Mouse (Mus musculus) thymus, postnatal 0 days (tissue): ENCODE measurements around the gene Hist2h2ab. TPM values are rescaled to one million over a fixed set of nuclear protein-coding genes. Genes with fewer than 3 reads are reported as not detected.
A peak's percentile ranks its signal among the peaks of the same experiment; 100 is the strongest.
"Not testable (repeated sequence)": the region's sequence is repeated elsewhere in the genome, so short reads cannot be mapped to it uniquely, and the experiment has no call there.

Experiments used
- DNase-seq: peaks from one replicate; pipeline ENCODE4 v3.0.0-alpha.2; 2015; ENCODE audit warnings: low spot score
- microRNA-seq: library from miRNA; unstranded; fragments of <30 nt; microRNA quantifications from one replicate; pipeline ENCODE4, GENCODE M21; 2016; ENCODE audit warnings: borderline number of aligned reads
- polyA plus RNA-seq: library from polyadenylated mRNA; unstranded; fragments of >200 nt; fragmentation: Nextera tagmentation; extraction: Ambion mirVana; gene quantifications from 2 replicates; pipeline ENCODE4 v1.2.1, GENCODE M21; 2015

Hist2h2ab gene
- polyA plus RNA-seq, 1 experiment from 2014 or later: 0.94 TPM

- DNase-seq: no peak
Observed at GRCm38 (mm10) chr3:96255926-96256593, 36.4 kb downstream of the Hist2h2ab start.

- DNase-seq: no peak
Observed at GRCm38 (mm10) chr3:96257190-96257589, 37.5 kb downstream of the Hist2h2ab start.

- DNase-seq: no peak
Observed at GRCm38 (mm10) chr3:96260220-96260619, 40.6 kb downstream of the Hist2h2ab start.

DNA sequence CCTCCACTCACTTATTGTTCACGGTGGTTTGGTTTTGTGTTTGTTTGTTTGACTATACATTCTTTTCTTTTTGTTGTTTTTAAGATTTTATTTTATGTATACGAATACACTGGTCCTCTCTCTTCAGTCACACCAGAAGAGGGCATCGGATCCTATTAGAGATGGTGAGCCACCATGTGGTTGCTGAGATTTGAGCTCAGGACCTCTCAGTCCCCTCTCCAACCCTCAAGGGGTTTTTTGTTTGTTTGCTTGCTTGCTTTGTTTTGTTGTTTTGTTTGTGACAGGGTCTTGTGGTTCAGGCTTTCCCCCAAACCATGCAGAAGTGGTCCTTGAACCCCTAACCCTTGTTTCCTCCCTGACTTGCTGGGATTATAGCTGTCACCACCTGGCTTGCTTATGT is 42.0 kb downstream of the Hist2h2ab start:
- no peak for DNase-seq

DNA sequence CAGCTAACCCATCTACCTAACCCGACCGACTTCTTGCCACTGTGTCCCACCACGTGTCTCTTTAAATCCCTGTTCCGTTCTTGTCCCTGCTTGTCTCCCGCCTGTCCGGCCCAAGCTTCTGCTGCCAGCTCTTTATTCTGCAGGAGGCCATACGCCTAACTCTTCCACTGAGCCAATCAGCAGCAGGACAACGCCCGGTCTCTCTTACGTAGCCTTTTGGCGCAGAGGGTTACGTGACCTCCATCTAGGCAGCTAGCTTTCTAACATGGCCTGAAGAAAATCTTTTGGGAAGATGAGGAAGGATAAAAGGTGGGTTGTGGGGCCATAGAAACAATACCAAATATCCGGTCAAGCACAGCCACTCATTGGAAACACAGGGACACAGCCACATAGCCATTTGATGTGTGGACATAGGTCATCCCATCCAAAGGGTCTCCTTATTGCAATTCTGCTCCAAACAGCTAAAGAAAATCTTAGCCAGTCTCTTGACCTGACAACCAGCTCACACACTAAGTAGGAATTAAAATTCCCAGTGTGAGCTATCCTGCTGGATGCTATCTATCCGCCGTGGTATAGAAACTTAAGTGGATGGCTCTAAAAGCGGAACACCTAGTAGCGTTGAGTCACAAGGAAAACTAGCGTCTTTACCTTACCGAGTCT is 42.7 kb downstream of the Hist2h2ab start:
- peak; percentile 60 for DNase-seq

DNA sequence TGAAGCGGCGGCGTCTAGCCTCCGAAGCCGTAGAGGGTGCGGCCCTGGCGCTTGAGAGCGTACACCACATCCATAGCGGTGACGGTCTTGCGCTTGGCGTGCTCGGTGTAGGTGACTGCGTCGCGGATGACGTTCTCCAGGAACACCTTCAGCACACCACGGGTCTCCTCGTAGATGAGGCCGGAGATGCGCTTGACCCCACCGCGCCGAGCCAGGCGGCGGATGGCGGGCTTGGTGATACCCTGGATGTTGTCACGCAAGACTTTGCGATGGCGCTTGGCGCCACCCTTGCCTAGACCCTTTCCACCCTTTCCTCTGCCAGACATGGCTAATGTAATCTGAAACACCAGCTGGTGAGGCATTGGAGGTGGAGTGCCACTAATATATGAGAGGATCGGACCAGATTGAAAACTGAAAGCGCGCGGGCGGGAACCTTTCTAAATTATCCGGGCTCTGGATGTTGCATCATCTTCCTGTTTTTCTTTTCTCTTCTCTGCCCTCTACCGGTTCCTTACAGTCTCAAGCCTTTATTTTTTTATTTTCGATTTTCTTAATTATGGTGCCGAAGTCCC is 43.4 kb downstream of the Hist2h2ab start, which contains the start of gene Hist2h4:
TSS of gene Hist2h4 (minus strand) at position 333 of the 572 bp plus-strand sequence.
- peak; percentile 94 for DNase-seq

DNA sequence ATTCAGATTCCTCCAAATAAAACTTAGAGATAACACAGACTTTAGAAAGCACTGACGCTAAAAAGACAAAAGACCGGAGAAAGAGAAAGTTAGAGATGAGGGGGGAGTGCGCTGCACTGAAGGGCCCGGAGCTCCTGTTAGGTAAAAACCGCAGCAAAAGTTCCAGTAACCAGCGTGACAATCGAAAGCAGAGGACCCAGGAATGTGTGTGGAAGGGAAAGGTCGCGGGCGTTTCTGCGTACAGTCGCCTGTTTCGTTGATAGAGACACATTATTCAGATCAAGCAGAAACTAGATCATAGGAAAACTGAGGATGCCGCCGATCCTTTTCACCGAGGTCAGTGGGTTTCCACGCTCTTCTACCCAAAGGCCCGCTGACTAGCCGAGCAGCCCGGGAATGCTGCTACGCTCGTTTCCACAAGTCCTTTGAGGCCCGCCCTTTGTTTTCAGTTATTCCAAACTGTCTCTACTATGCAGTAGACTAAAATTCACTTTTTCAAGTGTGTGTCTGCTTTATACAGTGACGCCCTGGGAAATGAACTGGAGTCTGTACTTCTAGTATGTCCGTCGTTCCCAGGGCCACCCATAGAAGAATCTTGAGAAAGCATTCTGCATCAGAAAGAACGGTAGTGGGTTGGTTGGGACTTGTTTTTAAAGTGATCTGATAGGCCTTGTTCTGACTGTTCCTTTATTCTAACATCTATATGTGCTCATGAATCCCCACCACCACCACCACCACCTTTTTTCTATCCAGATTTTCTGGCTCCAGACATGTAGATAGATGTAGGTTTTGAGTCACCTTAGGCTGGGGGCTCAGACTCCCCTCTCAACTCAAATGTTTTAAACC is 44.1 kb downstream of the Hist2h2ab start:
- peak; percentile 50 for DNase-seq

GRCm38 (mm10) chr3:96264404-96264949 is 44.8 kb downstream of the Hist2h2ab start:
- no peak for DNase-seq

DNA sequence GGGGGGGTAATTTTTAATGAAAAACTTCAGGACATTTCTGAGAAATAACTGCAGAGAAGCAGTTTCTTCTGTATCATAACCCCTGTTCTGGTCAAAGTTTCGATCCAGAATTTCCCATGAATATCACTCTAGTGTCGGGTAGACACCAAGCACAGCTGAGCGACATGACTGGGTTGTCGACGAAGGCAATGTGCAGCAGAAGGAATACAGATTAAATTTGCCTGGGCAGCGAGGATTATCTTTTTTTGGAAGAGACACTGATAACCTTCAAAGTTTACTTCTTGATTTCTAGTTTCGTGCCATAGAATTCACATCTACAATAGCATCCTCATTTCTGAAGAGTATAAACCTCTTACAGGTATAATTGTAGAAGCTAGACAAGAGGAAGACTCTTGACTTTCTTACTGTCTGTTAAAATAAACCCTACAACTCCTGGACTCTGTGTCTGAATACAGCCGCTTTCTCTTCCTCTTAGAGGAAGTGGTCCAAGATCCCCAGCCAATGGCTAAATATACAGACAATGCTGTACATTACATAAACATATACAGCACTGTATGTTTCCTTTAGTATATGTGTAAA is 46.6 kb downstream of the Hist2h2ab start:
- DNase-seq: no peak

DNA sequence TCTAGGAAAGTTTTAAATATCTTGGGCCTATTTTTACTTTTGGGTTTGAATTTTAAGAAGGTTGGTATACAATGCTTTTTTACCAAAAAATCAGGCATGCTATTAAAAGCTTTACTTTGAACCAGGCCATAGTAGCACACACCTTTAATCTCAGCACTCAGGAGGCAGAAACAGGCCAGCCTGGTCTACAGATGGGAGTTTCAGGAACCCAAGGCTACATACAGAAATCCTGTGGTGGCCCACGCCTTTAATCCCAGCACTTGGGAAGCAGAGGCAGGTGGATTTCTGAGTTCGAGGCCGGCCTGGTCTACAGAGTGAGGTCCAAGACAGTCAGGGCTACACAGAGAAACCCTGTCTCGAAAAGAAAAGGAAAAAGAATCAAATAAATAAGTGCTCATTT is 47.9 kb downstream of the Hist2h2ab start:
- no peak for DNase-seq

GRCm38 (mm10) chr3:96268051-96268775 is 48.5 kb downstream of the Hist2h2ab start, which contains the start of gene Hist2h3b:
Gene Hist2h3b, plus strand, starts transcription at chr3:96268654.
- DNase-seq: peak; percentile 87

DNA sequence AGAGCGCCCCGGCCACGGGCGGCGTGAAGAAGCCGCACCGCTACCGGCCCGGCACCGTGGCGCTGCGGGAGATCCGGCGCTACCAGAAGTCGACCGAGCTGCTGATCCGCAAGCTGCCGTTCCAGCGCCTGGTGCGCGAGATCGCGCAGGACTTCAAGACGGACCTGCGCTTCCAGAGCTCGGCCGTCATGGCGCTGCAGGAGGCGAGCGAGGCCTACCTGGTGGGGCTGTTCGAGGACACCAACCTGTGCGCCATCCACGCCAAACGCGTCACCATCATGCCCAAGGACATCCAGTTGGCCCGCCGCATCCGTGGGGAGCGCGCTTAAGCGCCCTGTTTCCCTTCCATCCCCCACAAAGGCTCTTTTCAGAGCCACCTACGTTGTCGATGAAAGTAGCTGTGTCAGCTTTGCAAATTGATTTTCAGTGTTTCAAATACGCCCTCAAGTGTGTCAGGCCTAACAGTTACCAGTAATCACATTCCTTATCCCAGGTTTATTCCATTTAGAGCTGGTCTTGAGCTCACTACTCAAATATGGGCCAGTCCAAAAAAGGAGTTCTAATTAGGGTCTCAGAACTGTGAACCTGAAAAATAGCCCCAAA is 49.2 kb downstream of the Hist2h2ab start:
- not testable (repeated sequence) for DNase-seq

Small RNA genes within 50 kb of the gene (microRNA-seq; reads per million reads assigned to microRNA genes)
- gene Gm44492 (not detected), gene Gm47311 (not detected), gene Gm47313 (not detected)

Other genes starting within 250 kb of the Hist2h2ab start
- 36.8 and 37.0 TPM in 2 replicates for gene Plekho1, start 223.9 kb upstream of the Hist2h2ab start, polyA plus RNA-seq
- 58.7 and 61.6 TPM in 2 replicates for gene Vps45, start 161.4 kb upstream of the Hist2h2ab start, polyA plus RNA-seq
- 12.2 and 17.7 TPM in 2 replicates for gene Otud7b, start 115.3 kb upstream of the Hist2h2ab start, polyA plus RNA-seq
- gene Mtmr11, start 57.9 kb upstream of the Hist2h2ab start, polyA plus RNA-seq: 8.9 and 9.6 TPM in 2 replicates
- gene Sf3b4, start 47.5 kb upstream of the Hist2h2ab start, polyA plus RNA-seq: 129 and 151 TPM in 2 replicates
- 1.2 and 2.3 TPM in 2 replicates for gene Sv2a, start 38.7 kb upstream of the Hist2h2ab start, polyA plus RNA-seq
- 84.7 and 86.0 TPM in 2 replicates for gene Bola1, start 156 bp upstream of the Hist2h2ab start, polyA plus RNA-seq
- 41.4 and 51.6 TPM in 2 replicates for gene Hist2h2ac, start 1.0 kb downstream of the Hist2h2ab start, polyA plus RNA-seq
- 8.6 and 10.0 TPM in 2 replicates for gene Hist2h2be, start 1.3 kb downstream of the Hist2h2ab start, polyA plus RNA-seq
- 30.0 and 47.7 TPM in 2 replicates for gene Hist2h3c2, start 19.3 kb downstream of the Hist2h2ab start, polyA plus RNA-seq
- 215 and 339 TPM in 2 replicates for gene Hist2h2aa2, start 20.4 kb downstream of the Hist2h2ab start, polyA plus RNA-seq
- gene Hist2h2aa1, start 25.6 kb downstream of the Hist2h2ab start, polyA plus RNA-seq: 117 and 143 TPM in 2 replicates
- 0.64 and 0.76 TPM in 2 replicates for gene Hist2h3c1, start 26.8 kb downstream of the Hist2h2ab start, polyA plus RNA-seq
- 101 and 145 TPM in 2 replicates for gene Hist2h4, start 43.4 kb downstream of the Hist2h2ab start, polyA plus RNA-seq
- 278 and 396 TPM in 2 replicates for gene Hist2h3b, start 48.8 kb downstream of the Hist2h2ab start, polyA plus RNA-seq
- 47.9 and 71.3 TPM in 2 replicates for gene Hist2h2bb, start 49.9 kb downstream of the Hist2h2ab start, polyA plus RNA-seq
- 3.4 and 5.0 TPM in 2 replicates for gene Fcgr1, start 74.1 kb downstream of the Hist2h2ab start, polyA plus RNA-seq
- 0.46 and 0.55 TPM in 2 replicates for gene BC107364, start 232.4 kb downstream of the Hist2h2ab start, polyA plus RNA-seq